Mouse (Mus musculus) cerebellum, postnatal 36 days (tissue): ENCODE data around the gene Scnm1.

ENCODE experiments used
- DNase-seq, 2 experiments: peaks; one replicate each; pipeline ENCODE4 v3.0.0; 2021 to 2022; ENCODE audit warnings: mixed read lengths in 2 of 2

Scnm1 gene

DNA sequence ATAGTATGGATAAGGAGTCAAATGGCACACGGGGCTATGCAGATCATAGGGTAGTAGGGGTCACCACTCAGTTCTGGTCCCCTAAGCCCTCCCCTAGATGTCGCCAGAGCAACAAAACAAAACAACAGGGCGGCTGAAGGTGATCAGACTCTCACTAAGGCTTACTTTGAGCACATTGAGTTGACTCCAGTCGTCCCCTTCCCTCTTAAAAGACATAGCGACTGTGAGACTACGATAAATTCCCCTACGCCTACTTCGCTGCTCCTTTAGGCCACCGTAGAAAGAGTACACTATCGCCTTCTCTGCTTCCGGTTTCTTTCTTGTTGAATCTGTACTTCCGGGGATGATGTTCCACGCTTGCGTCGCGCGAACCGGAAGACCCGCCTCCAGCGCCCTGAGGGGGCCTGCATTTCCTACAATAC is at the start of gene Scnm1, which contains the start of gene Lysmd1:
Gene Scnm1, minus strand, starts transcription at position 332 of the 422 bp plus-strand sequence.
Gene Lysmd1, plus strand, starts transcription at position 409 of the 422 bp plus-strand sequence.
- peak; percentile 87 to 91 for DNase-seq

DNA sequence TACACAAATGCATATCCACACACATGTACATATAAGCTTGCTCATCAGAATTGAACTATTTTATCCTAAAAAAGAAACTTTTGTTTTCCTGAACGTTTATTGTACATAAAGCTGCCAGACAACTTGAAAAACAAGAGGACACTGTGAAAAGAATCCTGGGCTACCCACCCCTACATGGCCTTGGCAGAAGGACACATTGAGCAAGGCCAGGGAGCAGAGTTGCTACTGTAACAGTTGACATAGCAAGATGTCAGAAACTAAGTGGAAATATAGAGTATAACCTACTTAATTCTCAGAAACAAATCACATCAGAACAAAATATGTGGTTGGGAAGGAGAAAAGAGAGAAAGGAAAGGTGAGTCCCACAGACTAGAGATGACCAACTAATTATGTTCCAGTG is 48.0 kb upstream of the Scnm1 start:
- no peak for DNase-seq

DNA sequence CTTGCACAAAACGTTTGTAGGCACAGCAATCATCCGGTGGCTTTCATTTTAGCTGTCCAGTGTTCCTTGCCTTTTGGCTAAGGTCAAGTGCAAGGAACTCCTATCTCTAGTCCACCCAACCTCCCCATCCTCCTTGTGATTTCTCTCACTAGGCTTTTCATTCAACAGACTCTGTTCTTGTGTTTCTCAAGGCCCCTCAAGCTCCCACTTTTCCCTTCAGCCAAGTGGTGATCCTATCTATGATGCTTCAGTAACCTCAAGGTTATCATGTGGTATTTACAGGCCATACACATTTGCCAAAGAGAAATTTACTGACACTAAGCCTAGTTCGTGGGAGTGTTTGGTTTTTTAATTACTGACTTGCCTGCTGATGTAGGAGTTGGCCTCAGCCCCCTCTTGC is 46.1 kb upstream of the Scnm1 start:
- no peak for DNase-seq

DNA sequence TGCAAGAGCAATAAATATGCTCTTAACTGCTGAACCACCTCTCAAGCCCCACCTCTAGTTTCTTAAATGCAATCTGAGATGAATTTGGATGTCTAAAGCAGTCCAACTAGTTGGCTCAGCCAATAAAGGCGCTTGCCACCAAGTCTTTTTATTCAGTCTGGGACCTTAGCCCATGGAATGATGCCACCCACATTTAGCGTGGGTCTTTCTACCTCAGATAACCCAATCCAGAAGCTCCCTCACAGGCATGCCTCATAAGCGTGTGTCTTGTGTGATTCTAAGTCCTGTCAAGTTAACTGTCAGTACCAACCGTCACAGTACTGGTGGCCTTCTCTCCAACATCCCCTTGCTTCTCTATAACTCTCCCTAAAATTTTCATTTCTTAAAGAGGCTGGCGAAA is 45.1 kb upstream of the Scnm1 start:
- DNase-seq = no peak

DNA sequence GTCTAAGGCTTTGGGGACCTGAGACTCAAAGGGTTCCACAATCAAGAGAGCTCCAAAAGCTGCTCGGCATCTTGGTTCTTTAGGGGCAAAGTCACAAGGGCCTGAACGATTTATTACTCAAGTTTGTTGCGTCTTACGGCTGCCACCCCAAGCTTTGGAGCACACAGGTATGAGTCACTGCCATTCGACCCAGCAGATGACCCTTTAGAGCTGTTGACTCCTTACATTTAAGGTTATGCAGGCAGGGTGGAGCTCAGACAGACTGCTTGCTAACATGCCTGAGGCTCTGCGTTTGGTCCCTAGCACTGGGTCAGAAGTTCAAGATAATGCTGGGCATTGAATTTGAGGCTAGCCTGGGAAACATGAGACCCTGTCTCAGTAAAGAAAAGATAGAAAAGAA is 43.8 kb upstream of the Scnm1 start:
- no peak for DNase-seq

DNA sequence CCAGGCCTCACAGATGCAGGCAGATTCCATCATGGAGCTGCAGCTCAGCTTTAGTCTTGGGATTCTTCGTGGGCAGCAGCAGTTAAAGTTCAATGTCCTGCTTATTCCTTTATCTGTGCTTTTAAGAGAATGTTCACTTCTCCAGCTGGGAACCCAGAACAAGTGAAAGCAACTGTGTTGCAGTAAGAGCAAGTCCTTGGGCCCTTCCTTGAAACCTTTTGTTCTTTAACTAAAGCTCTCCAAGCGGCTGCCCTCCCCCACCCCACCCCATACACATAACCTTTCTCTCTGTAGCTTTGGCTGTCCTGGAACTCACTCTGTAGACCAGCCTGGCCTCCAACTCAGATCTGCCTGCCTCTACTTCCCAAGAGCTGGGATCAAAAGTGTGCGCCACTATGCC is 42.7 kb upstream of the Scnm1 start:
- DNase-seq = no peak

DNA sequence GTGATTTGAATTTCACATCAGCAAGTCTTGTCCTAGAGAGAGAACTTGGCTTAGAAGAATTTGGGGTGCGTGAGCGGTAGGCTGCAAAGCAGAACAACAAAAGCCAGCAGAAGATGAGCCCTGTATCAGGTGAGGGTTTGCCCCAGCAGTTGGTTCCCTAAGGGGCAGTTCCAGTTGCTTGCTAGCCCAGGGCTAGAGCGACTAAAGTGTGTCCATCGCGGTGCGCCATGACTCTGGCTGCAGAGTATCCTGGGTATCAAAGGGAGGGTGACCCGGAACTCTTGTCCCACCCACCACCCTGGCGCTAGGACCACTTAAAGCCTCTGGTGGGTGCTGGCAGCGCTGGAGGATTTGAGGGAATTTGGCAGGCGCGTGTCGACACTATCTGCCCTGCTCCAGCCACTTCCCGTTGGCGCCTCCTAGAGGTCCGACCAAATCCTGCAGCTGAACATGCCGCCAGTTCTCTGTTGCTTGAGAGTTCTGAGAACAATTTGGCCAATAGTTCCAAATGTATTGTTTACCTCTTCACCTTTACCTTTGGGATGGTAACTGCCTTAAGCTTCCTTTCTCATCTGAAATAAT is 40.3 kb upstream of the Scnm1 start:
- peak; percentile 89 to 90 for DNase-seq

DNA sequence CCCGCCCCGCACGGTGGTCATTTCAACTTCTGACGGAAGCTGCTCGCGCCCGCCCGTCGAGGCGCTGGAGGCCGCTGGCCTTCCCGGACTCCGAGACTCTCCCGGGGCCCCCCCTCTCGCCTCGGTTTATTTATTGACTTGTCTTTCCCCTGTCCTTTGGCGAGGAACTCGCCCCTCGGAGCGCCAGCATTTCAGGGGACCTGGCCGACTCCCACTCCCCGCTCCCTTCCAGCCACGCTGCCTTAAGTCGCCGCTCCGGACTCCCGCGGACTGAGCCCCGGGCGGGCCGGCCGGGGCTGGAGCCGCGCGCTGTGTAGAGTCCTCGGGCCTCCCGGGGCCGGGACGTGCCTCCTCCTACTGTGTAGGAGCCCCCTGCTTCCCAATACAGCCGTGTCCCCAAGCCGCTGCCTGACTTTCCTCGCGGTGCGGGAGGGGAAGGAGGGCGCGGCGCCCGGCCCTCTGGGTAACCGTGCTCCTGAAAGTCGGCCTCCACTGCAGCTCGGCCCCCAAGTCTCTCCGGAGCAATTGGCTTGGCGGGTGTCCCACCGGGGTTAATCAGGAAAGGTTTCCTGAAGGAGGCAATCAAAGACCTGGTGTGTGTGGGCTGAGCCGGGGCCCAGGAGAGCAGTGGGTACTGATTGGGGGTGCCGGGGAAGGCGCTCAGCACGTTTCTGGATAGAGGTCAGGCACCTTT is 39.6 kb upstream of the Scnm1 start:
- peak in 1 of 2 experiments; percentile 32 for DNase-seq

DNA sequence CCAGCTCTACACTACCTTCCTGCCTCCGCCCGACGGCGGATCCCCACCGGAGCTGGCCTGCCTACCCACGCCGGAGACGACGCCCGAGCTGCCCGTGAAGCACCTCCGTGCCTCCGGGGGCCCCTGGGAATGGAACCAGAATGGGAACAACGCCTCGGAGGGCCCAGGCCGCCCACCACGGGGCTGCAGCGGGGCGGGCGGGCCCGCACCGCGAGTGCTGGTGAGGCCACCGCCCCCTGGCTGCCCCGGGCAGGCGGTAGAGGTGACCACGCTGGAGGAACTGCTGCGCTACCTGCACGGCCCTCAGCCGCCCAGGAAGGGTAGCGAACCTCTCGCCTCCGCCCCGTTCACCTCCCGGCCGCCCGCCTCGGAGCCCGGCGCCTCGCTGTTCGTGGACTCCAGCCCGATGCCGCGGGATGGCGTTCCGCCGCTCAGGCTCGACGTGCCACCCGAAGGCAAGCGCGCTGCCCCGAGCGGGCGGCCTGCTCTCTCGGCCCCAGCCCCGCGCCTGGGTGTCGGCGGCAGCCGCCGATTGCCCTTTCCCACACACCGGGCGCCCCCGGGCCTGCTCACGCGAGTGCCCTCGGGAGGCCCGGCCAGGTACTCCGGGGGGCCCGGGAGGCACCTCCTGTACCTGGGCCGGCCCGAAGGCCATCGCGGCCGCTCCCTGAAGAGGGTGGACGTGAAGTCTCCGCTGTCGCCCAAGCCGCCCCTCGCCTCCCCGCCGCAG is 38.9 kb upstream of the Scnm1 start:
- peak in 1 of 2 experiments; percentile 15 for DNase-seq

DNA sequence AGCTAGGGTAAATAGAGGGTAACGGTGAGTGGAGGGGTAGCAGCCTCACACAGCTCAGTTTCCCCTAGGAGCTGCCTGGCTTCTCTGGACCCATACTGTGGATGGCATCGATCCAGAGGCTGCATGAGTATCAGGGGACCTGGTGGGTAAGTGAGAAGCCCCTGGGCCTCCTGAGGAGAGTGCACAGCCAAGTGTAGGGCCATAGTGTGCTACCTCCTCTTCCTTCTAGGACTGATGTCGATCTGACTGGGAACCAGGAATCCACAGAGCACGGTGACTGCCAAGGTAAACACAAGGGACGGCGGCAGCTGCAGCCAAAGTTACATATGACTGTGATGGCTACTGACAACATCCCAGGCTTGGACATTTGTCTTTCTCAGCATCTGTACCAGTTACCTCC is 37.3 kb upstream of the Scnm1 start:
- no peak for DNase-seq

DNA sequence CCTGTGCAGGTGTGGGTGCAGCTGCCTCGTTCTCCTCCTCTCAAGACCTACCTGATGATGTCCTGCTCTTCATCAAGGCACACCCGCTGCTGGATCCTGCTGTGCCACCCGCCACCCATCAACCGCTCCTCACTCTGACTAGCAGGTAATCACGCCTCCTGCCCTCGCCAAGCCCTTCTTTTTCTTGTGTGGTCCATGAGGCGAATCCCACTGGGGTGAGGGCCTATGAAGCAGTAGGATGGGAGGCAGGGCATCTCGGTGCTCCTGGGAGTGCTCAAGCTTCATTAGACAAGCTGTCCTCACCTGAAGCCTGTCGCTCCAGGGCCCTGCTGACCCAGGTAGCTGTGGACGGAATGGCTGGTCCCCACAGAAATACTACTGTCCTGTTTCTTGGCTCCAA is 36.2 kb upstream of the Scnm1 start:
- DNase-seq = no peak

DNA sequence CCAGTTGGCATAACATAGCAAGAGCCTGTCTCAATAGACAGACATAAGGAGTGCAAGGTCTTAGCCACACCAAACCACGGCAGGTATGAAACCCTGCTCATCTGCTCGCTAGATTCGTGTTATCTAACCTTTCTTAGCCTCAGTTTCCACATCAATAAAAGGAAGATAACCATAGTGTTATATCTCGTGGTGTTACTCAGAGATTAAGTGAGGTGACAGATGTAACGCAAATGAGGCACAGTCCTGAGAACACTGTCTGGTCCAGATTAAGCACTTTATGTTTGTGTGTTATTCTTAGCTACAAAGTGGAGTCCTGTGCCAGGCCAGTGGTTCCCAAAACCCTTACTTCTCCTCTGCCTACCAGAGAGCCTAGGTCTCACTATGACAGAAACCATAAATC is 31.0 kb upstream of the Scnm1 start:
- no peak for DNase-seq

DNA sequence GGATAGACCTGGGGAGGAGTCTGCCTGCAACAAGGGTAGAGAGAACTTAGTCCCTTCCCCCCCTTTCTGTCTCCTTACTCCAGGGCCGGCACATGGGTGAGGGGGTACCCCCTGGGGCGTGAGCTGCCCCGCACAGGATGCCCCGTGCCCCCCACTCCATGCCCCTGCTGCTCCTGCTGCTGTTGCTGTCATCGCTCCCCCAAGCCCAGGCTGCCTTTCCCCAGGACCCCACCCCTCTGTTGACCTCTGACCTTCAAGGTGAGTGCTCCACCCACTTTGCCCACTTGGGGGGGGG is 30.4 kb upstream of the Scnm1 start:
- DNase-seq = no peak

DNA sequence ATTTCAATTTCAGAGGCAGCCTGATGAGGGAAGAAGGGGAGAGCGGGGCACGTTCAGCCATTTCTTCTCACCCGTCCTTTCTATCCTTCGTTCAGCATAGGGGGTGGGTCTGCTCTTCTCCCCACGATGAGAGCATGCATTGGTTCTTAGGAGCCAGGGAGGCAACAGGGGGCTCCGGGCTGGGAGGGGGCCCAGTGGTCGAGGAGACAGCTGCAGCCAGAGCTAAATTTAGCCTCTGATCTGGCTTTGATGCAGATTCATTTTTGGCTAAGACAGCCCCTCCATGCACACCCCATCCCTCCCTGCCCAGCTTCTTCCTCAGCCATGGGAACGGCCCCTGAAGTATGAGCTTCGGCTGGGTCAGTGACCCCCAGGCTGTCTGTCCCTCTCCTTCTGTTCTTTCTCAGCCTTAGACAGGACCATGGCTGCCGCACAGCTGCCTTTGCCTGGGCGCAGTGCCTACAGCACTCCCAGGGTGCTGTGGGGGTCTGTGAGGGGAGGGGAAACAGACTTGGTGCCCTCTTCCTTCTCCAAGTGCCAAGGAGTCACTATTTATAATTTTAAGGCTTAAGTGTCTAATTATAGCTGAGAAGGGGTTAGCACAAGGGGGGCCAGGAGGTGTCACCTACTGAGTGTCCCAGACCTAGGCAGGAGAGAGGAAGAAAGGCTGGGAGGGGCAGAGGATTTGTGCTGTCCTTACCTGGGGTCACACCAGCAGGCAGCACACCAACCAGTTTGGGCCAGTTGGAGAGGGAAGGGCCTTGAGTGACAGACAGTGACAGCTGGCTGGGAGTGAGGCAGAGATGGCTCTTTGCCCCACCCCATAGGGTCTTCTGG is 29.8 kb upstream of the Scnm1 start:
- no peak for DNase-seq

DNA sequence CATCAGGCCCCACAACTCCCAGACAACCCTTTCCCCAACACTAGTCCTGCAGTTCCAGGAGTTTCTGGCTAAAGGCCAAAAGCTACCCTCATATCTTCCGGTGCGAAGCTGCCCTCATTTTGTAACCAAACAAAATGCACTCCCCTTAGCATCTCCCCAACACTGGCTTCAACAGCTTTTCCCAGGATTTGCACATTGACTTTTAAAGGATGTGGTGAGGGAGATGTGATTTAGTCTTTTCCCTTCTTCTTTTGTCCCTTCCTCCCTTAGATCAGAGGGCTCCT is 28.5 kb upstream of the Scnm1 start:
- no peak for DNase-seq

DNA sequence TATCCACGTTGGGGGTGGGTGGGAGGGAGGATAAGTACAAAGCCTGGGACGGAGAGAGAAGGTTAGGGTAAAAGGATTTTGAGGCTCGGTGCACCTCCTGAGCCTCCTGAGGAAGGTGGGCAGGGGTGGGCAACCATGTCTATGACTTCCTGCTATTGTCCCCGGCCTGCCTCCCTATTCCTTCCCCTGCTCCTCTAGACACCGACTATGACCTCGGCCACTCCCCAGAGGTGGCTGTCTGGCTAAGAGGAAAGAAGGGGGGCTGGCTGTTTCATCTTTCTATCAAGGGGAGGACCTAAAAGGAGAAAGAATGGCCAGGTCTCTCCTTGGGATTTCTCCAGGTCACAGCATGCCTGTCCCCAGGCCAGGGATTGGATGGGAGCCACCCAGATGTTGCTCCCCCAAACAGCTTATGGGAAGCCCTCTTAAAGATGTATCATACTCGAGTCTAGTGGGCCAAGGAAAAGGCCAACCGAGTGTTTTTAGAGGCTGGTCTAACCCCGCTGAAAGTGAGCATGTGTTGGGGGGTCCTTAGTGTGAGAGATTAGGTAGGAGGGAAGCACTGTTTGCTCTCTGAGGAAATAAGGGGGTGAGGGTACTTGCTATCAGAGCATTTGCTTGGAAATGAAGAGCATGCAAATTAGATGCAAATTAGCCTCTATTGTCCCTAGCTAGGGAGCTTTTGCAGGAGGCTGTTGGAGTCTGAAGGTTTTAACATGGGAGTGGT is 28.0 kb upstream of the Scnm1 start:
- DNase-seq = no peak

DNA sequence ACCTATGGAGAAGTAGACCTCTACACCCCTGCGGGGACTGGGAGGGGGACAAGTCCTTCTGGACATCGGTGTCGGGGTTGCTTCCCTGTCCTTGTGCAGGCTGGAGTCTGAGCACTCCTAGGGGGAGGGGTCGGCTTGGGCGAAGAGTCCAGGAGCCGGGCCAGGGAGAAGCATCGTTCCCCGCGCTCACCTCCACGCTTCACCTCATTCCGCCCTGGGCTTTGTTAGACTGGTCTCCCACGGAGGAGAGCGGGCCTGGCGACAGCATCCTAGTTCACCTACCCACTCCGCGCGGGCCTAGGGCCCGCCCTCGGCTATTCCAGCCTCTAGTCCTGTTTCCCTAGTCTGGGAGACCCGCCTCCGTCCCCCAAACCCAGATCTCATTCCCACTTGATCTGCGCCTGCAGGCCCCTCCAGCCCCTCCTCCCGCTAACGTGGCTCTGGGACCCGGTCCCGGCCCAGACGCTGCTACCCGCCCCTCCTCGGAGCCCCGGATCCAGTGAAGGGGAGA is 27.3 kb upstream of the Scnm1 start:
- peak; percentile 32 to 37 for DNase-seq

DNA sequence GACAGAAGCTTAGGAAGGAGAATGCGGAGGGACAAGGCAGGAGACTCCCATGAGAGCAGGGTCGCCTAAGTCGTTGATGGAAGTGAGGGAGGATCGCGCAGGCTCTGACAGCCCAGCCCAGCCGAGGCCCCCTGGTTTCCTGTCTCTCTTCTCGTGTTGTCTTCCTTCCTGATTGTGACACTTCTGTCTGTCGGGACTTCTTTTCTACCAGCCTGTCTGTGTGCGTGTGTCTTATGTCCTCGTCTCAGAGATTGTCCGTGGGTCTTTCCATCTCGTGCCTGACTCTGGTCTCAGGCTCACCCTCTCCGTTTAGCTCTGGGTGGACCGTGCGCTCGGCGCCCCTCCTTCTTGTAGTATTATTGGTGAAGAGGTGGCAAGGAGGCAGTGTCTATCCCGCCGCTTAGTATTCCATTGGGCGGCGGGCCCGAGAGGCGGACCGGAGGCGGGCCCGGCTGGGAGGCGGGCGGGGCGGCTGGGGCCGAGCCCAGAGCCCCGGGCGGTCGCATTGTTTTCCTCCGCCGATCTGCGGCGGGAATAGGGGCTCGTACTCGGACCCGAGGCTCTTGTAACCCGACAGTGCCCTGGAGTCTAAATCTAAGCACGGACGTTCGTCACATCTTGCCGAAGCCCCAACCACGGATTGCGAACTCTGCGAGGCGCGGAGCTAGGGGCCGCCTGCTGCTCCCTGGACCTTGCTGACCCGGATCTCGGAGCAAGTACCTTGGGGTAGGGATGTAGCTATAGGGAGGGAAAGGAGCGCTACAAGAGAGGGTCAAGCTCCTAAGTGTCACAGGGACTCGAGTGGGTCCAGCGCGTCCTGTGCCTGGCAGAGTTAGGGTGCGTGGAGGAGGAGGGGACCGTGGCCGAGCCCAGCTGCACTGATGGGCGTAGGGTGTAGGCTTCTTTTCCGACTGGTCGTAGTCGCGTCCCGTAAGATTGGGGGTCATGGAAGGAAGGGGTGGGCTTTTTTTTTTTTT is 26.5 kb upstream of the Scnm1 start, which contains the start of gene Sema6c:
Gene Sema6c, plus strand, starts transcription at position 471 of the 977 bp plus-strand sequence.
- DNase-seq = peak; percentile 85 to 92

DNA sequence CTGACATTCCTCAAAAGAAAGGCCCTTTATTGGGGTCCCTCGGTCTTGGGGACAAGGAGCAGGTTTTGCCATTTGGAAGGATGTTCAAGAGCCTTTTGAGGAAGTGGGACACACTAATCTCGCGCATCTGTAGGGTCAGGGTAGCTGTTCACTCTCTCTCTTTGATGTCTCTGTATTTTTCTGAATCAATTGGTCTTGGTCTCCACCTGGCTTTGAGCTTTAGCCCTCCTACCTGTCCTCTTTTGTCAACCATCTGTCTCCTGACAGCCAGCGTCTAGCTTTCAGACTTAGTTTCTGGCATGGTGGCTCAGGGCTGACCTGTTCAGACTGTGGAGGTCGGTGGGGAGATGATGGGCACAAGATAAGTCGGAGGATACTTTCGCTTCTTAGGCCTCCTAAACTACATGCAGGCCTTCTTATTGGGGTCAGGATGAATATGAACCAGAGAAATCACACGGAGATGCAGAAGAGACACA is 25.7 kb upstream of the Scnm1 start:
- DNase-seq = peak; percentile 19 to 26

DNA sequence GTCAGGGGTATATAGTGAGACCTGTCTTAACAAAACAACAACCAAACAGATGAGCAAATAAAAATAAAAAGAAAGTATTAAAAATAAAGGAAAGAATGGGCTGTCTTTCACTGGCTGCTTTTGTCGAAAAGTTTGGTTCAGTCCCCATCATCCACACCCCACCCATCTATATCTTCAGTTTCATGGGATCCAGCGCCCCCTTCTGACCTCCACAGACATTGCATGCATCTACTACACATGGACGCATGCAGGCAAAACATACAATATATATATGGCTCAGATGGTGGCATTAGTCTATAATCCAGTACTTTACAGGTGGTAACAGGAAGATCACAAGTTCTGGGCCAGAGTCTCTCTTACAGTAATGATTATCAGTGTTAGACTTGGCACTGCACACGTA is 20.1 kb upstream of the Scnm1 start:
- peak; percentile 35 to 40 for DNase-seq

DNA sequence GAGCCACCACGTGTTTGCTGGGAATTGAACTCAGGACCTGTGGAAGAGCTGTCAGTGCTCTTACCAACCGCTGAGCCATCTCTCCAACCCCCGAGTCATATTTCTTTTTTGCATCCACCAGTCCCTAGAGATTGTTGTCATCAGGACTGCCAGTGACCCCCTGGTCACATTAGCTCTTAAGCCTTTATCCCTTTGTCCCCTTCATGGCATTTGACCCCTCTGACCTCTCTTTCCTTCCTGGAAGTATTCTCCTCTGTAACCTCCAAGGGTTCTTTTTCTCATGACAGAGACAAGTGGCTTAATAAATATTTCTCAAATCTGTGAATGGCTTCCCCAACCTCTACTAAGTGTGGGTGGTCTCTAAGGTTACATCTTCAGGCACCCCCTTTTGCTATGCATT is 14.1 kb upstream of the Scnm1 start:
- DNase-seq = no peak
